Mouse (Mus musculus) myocyte (in vitro differentiated cells): ENCODE results near the gene Padi6. TPM values are rescaled to one million over a fixed set of nuclear protein-coding genes. Genes with fewer than 3 reads are reported as not detected.

Source experiments
- H3K27me3 ChIP-seq: one replicate; pipeline ENCODE4 v1.6.1; 2011; ENCODE audit not compliant: control insufficient read depth, insufficient read depth, insufficient read length
- H3K36me3 ChIP-seq: one replicate; pipeline ENCODE4 v1.6.1; 2011; ENCODE audit not compliant: control insufficient read depth, insufficient read depth
- H3K4me2 ChIP-seq: one replicate; pipeline ENCODE4 v1.6.1; 2011; ENCODE audit warnings: low read depth, control low read depth
- H3K4me3 ChIP-seq: one replicate; pipeline ENCODE4 v1.5.1; 2011; ENCODE audit warnings: mild to moderate bottlenecking, control low read depth, moderate library complexity
- H3K79me2 ChIP-seq: one replicate; pipeline ENCODE4 v1.6.1; 2011; ENCODE audit not compliant: control insufficient read depth, insufficient read depth
- H3ac ChIP-seq: one replicate; pipeline ENCODE4 v1.6.1; 2011; ENCODE audit not compliant: control insufficient read depth, insufficient read length
- CEBPB ChIP-seq: IDR thresholded peaks from 2 replicates; pipeline ENCODE4 v1.6.1; 2011; ENCODE audit warnings: mild to moderate bottlenecking, moderate library complexity; ENCODE audit not compliant: poor library complexity, insufficient read depth, severe bottlenecking
- E2F4 ChIP-seq: IDR thresholded peaks from one replicate; pipeline ENCODE4 v1.6.1; 2011; ENCODE audit warnings: mild to moderate bottlenecking, control low read depth, moderate library complexity; ENCODE audit not compliant: insufficient read depth
- MAX ChIP-seq: IDR thresholded peaks from one replicate; pipeline ENCODE4 v1.6.1; 2011; ENCODE audit warnings: low read depth, mild to moderate bottlenecking, control low read depth
- MYOD1 ChIP-seq, 3 experiments: IDR thresholded peaks; one replicate each; pipeline ENCODE4 v1.6.1; 2011; ENCODE audit warnings: control low read depth in 2 of 3, low read depth in 2 of 3, mild to moderate bottlenecking in 2 of 3, moderate library complexity in 1 of 3; ENCODE audit not compliant: insufficient read length in 2 of 3, control insufficient read depth in 1 of 3
- MYOG ChIP-seq, 3 experiments: IDR thresholded peaks; one replicate each; pipeline ENCODE4 v1.6.1; 2011; ENCODE audit warnings: control low read depth in 2 of 3, low read depth in 2 of 3, mild to moderate bottlenecking in 2 of 3; ENCODE audit not compliant: insufficient read length in 2 of 3, control insufficient read depth in 1 of 3, insufficient read depth in 1 of 3
- POLR2A ChIP-seq: IDR thresholded peaks from one replicate; pipeline ENCODE4 v1.6.1; 2011; ENCODE audit warnings: low read depth, mild to moderate bottlenecking, control low read depth, moderate library complexity; ENCODE audit not compliant: insufficient read length
- POLR2AphosphoS2 ChIP-seq: IDR thresholded peaks from one replicate; pipeline ENCODE4 v1.6.1; 2011; ENCODE audit warnings: low read depth, control low read depth; ENCODE audit not compliant: insufficient read length
- REST ChIP-seq: IDR thresholded peaks from one replicate; pipeline ENCODE4 v1.6.1; 2011; ENCODE audit warnings: mild to moderate bottlenecking, control low read depth, moderate library complexity; ENCODE audit not compliant: insufficient read depth, insufficient read length
- SRF ChIP-seq: IDR thresholded peaks from one replicate; pipeline ENCODE4 v1.6.1; 2011; ENCODE audit warnings: low read depth; ENCODE audit not compliant: control insufficient read depth, insufficient read length
- TCF12 ChIP-seq: IDR thresholded peaks from one replicate; pipeline ENCODE4 v1.6.1; 2011; ENCODE audit warnings: mild to moderate bottlenecking, control low read depth; ENCODE audit not compliant: poor library complexity, insufficient read depth, severe bottlenecking
- TCF3 ChIP-seq: IDR thresholded peaks from one replicate; pipeline ENCODE4 v1.6.1; 2011; ENCODE audit warnings: low read depth, control low read depth; ENCODE audit not compliant: insufficient read length
- USF1 ChIP-seq: IDR thresholded peaks from one replicate; pipeline ENCODE4 v1.6.1; 2011; ENCODE audit warnings: low read depth, mild to moderate bottlenecking, control low read depth, moderate library complexity
- polyA plus RNA-seq: library from polyadenylated mRNA; unstranded; fragments of >200 nt; fragmentation: generic; extraction: Trizol; gene quantifications from one replicate; pipeline ENCODE4 v1.2.1, GENCODE M21; 2012; ENCODE audit warnings: missing spikeins

Gene Padi6
- polyA plus RNA-seq, 1 experiment = 0.20 TPM

DNA sequence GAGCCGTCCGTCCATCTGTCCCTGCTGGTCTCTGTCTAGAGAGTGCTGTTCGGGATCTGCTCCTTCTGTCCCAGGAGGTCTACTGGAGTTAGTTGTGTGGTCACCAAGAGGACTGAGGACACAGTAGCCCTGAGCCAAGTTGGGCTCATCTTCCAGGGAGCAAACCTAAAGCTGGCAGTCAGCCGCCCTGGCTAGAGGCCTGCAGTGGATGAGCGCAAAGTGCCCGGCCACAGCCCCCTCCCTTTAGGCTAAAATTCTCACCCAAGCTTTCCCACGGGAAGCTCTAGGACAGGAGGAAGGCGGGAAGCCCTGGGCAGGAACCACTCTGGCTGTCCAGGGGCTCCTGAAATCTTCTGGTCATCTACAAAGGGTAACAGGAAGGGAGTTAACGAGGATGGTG, 19.7 kb downstream of the Padi6 start:
- H3K4me2 ChIP-seq = no peak overlapping the region
- H3K36me3 ChIP-seq = peaks cover 46% of the 10 kb centered on the region
- no peak for TF ChIP-seq REST
- no peak for TF ChIP-seq SRF
- TF ChIP-seq E2F4 = no peak
- TF ChIP-seq POLR2AphosphoS2 = no peak
- no peak for TF ChIP-seq CEBPB
- no peaks in the 10 kb centered on the region for H3K27me3 ChIP-seq
- no peak overlapping the region for H3K4me3 ChIP-seq
- no peak overlapping the region for H3ac ChIP-seq
- no peaks in the 10 kb centered on the region for H3K79me2 ChIP-seq

DNA sequence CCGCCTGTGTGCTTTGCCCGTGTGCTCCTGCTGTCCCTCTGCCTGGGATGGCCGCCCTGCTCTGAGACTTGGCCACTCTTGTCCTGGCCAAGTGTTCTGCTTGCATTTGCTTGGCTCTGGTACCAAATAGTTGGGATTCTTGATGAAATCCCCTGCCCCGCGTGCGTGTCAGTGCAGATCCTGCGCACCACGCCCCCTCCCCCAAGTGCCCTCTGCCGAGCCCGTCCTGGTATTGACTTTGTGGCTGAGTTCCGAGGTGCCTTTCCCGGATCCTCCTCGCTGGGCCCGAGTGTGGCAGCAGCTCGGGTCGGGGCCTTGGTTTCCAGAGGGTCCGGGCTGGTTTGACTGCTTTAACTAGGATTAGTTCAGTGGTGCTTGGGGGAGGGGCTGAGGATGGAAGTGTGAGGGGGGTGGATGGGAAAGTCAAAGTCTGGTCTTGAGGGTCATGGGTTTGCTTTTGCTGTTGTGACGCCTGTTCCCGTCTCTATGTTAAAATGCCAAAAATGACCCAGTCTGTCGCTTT, 20.4 kb downstream of the Padi6 start:
- no peak for TF ChIP-seq MYOD1 (IDR thresholded peaks at IDR 0.05; ENCODE audit: control insufficient read depth in 1 of 3, insufficient read length in 2 of 3, low read depth in 2 of 3)
- TF ChIP-seq POLR2AphosphoS2 = peak; percentile 20
- Histone ChIP-seq H3K79me2 (no peaks in the 10 kb centered on the region), H3K36me3 (peaks cover 50% of the 10 kb centered on the region)

DNA sequence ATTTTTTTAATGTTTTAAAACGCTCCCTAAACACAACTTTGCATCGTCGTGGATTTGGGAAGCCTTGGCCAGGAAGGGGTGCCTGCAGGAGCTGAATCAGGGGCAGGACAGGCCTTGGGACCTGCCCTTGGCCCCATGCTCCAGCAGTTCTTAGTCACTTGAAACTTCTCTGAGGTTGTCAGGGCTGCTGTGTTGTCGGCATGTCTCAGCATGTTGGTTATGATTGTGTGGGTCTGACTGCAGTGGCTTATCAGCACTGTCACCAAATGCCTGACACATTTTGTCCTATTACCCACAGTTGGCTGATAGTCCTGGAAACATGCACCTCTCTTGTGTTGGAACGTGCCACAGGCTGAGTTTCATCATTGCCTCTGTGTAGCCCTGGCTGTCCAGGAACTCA, 22.4 kb downstream of the Padi6 start:
- Histone ChIP-seq H3K36me3 (peaks cover 69% of the 10 kb centered on the region), H3K4me3 (no peak overlapping the region), H3K27me3 (no peaks in the 10 kb centered on the region), H3K4me2 (no peak overlapping the region), H3K79me2 (no peaks in the 10 kb centered on the region), H3ac (no peak overlapping the region)
- TF ChIP-seq MYOG (IDR thresholded peaks at IDR 0.05; ENCODE audit: control insufficient read depth in 1 of 3, insufficient read depth in 1 of 3, insufficient read length in 2 of 3, low read depth in 2 of 3) = no peak
- TF ChIP-seq SRF = no peak
- TF ChIP-seq TCF3 = no peak
- no peak for TF ChIP-seq MYOD1 (IDR thresholded peaks at IDR 0.05; ENCODE audit: control insufficient read depth in 1 of 3, insufficient read length in 2 of 3, low read depth in 2 of 3)
- TF ChIP-seq MAX = no peak
- TF ChIP-seq CEBPB = no peak
- TF ChIP-seq REST = no peak
- TF ChIP-seq POLR2AphosphoS2 = no peak

More for the DNA sequence above, 20.4 kb downstream of the Padi6 start:
- H3ac ChIP-seq = no peak overlapping the region
- H3K4me3 ChIP-seq = no peak overlapping the region
- no peaks in the 10 kb centered on the region for H3K27me3 ChIP-seq
- no peak overlapping the region for H3K4me2 ChIP-seq

DNA sequence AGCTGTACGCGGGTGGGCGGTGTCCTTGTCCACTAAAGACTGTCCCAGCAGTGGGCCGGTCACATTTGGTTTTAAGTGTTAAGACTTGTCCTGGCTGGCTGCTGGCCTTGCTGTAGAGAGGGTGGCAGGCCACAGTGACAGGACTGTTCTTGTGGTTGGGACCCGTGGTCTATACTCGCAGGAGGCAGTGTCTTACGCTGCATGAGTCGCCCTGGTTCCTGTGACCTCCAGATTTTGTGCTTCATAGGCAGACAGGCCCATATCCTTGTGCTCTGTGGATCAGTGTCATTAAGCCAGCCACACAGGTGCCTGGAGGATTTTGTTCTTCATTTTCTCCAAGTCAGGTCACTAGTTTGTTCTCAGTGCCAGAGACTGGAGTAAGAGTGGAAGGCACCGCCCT, 24.0 kb downstream of the Padi6 start:
- Histone ChIP-seq H3K79me2 (peaks cover 3% of the 10 kb centered on the region), H3K27me3 (no peaks in the 10 kb centered on the region), H3K36me3 (peaks cover 75% of the 10 kb centered on the region), H3ac (no peak overlapping the region), H3K4me2 (no peak overlapping the region), H3K4me3 (no peak overlapping the region)
- no peak for TF ChIP-seq E2F4
- TF ChIP-seq SRF = no peak
- TF ChIP-seq POLR2A = peak; percentile 1
- TF ChIP-seq TCF12 = no peak
- no peak for TF ChIP-seq MYOD1 (IDR thresholded peaks at IDR 0.05; ENCODE audit: control insufficient read depth in 1 of 3, insufficient read length in 2 of 3, low read depth in 2 of 3)
- no peak for TF ChIP-seq POLR2AphosphoS2
- no peak for TF ChIP-seq REST

DNA sequence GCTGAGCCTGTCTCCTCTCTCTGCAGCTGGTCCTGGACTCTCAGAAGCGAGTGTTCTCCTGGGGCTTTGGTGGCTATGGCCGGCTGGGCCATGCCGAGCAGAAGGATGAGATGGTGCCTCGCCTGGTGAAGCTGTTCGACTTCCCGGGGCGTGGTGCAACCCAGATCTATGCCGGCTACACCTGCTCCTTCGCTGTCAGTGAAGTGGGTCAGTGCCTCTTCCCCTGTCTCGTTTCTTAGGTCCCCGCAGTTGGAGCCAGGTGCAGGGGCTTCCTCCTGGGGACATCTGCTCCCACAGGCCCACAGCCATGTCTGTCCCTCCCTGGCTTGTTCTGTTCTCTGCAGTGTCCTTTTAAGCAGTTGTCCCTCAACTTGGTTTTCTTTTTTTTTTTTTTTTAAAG, 25.4 kb downstream of the Padi6 start:
- TF ChIP-seq MYOD1 (IDR thresholded peaks at IDR 0.05; ENCODE audit: control insufficient read depth in 1 of 3, insufficient read length in 2 of 3, low read depth in 2 of 3) (no peak), USF1 (no peak), TCF3 (no peak), POLR2AphosphoS2 (peak; percentile 41), POLR2A (peak; percentile 5), MYOG (IDR thresholded peaks at IDR 0.05; ENCODE audit: control insufficient read depth in 1 of 3, insufficient read depth in 1 of 3, insufficient read length in 2 of 3, low read depth in 2 of 3) (no peak), MAX (no peak)
- Histone ChIP-seq H3K36me3 (peaks cover 75% of the 10 kb centered on the region), H3K27me3 (no peaks in the 10 kb centered on the region), H3K79me2 (peaks cover 3% of the 10 kb centered on the region), H3ac (no peak overlapping the region), H3K4me3 (no peak overlapping the region), H3K4me2 (no peak overlapping the region)

DNA sequence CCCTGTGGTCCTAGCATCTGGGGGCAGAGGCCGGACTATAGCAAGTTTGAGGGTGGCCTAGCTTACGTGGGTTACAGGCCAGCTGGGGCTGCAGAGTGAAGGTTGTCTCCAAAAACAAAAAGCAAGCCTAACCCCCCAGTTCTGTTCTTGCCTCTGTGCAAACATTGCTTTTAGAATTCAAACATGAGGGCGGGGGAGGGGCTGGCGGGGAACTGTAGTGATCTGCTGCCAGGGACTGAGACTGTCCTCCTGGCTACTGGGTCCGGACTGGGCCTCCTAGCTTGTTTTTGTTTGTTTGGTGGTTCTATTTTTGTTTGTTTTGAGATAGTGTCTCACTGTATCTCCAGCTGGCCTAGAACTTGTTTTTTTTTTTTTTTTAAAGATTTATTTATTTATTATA, 27.9 kb downstream of the Padi6 start:
- no peak overlapping the region for H3ac ChIP-seq
- H3K4me3 ChIP-seq = no peak overlapping the region
- H3K4me2 ChIP-seq = no peak overlapping the region
- TF ChIP-seq CEBPB (no peak), POLR2AphosphoS2 (no peak), POLR2A (no peak), MYOD1 (IDR thresholded peaks at IDR 0.05; ENCODE audit: control insufficient read depth in 1 of 3, insufficient read length in 2 of 3, low read depth in 2 of 3) (no peak), TCF12 (no peak), E2F4 (no peak), TCF3 (no peak), REST (no peak), USF1 (no peak), MAX (no peak), MYOG (IDR thresholded peaks at IDR 0.05; ENCODE audit: control insufficient read depth in 1 of 3, insufficient read depth in 1 of 3, insufficient read length in 2 of 3, low read depth in 2 of 3) (no peak), SRF (no peak)
- peaks cover 57% of the 10 kb centered on the region for H3K36me3 ChIP-seq
- H3K79me2 ChIP-seq = peaks cover 6% of the 10 kb centered on the region
- no peaks in the 10 kb centered on the region for H3K27me3 ChIP-seq
